Mouse (Mus musculus): ENCODE results near the gene Cldn19.

DNA sequence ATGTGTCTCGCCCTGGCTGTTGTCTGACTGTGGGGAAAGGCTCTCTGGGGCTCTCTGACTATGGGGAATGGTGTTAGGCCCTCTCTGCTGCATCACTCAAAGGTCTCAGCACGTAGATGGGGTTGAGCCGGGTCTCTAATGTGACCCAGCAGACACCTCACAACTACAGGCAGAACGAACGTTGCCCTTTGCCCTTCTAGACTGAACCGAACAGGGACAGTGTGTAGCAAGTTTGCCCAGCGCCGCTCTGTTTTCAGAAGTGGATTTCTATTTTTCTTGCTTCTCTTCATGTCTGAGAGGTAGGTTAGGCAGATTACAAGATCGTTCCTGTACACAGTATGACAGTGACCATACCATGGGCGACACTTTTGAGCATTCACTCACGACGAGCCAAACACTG, 12.6 kb upstream of the Cldn19 start:
- TF ChIP-seq CTCF (IDR thresholded peaks at IDR 0.05; ENCODE audit: low read depth) (no peak), EP300 (IDR thresholded peaks at IDR 0.05; ENCODE audit: low read depth) (no peak)
